Mouse (Mus musculus): ENCODE data around the gene Srsf10. TPM values are rescaled to one million over a fixed set of nuclear protein-coding genes. Genes with fewer than 3 reads are reported as not detected.

The Srsf10 gene
- polyA plus RNA-seq, 1 experiment from 2014 or later = 324 TPM

DNA sequence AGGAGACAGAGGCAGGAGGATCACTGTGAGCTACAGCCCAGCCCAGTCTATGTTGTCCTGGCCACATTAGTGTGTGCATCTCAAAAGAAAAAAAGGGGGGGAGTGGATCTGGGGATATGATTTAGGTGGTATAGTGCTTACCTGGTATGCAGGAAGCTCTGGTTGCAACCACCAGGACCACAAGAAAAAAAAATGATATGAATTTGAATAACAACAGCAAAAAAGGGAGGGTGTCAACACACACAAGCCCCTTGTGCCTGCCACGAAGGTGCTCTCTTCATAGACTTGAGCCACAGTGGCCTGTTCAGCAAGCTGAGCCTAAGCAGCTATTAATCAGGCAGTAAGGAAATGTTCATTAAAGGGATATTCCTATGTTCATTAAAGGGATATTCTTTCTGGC, 49.3 kb downstream of the Srsf10 start:
- Histone ChIP-seq H3K4me1 (no peaks in the 10 kb centered on the region), H3K27ac (no peak overlapping the region), H3K4me3 (no peak overlapping the region), H3K36me3 (no peaks in the 10 kb centered on the region), H3K9ac (no peak overlapping the region), H3K4me2 (no peak overlapping the region), H3K9me3 (no peaks in the 10 kb centered on the region), H3K27me3 (no peaks in the 10 kb centered on the region)
- 73% methylated on average over 1 of the region's 1 CpGs for WGBS
- ATAC-seq (ENCODE audit: insufficient number of reproducible peaks, insufficient read depth, low FRiP score, low TSS enrichment, low read depth) = no peak

DNA sequence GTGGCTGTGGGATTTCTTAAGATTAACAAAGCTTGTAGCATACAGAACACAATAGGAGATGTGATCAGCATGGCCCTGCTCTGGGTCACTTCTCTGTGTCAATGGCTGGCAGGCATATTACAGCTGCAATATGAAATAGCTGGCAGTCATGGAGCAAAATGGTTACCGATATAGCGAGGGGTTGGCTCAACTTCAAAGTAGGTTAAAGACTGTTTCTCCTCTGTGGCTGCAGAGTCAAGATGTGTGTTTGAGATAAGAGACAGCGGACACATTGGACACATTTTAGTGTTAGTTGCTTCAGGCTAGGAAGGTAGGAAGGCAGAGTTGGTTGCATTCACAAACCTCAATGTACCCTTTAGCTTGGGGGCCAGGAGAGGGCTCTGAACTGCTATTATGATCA, 51.1 kb downstream of the Srsf10 start:
- Histone ChIP-seq H3K36me3 (no peaks in the 10 kb centered on the region), H3K27ac (no peak overlapping the region), H3K9me3 (no peaks in the 10 kb centered on the region), H3K4me2 (no peak overlapping the region), H3K4me1 (no peaks in the 10 kb centered on the region), H3K9ac (no peak overlapping the region), H3K27me3 (no peaks in the 10 kb centered on the region), H3K4me3 (no peak overlapping the region)
- WGBS = 59% methylated on average over 3 of the region's 3 CpGs
- no peak for ATAC-seq (ENCODE audit: insufficient number of reproducible peaks, insufficient read depth, low FRiP score, low TSS enrichment, low read depth)

DNA sequence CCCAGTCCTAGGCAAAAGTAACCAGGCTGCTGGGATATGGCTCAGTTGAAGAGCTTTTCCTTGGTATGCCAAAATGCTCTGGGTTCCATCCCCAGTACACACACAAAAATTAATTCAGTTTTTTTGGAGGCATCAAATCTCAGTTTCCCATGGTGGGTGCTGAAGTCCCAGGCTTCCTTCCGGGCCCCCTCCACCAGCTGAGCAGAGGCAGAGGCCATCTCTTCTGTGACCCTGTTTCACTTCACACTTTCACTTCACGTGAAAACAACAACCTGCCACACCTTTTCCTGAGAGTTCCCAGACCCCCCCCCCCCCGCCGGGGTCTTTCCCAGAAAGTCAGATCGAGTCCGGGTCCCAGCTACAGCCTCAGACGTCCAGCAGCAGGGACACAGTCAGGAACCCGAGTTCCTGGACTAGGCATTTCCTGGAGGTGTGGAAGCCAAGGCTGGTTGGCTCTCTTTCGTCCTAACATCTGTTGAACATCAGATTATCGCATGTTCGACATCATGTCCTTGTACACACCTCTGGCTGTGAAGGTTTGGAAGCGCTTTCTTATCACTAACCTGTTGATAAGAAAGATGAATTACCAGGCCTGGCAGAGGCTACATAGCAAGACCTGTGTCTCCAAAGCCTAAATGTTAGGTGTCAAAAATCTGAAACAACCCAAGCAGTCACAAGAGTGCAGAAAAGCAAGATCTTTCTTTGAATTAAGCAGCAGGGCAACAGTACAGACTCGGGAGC, 53.9 kb downstream of the Srsf10 start:
- ATAC-seq (ENCODE audit: insufficient number of reproducible peaks, insufficient read depth, low FRiP score, low TSS enrichment, low read depth) = no peak
- WGBS = 69% methylated on average over 13 of the region's 13 CpGs
- H3K9ac ChIP-seq = no peak overlapping the region
- H3K27ac ChIP-seq = no peak overlapping the region
- H3K36me3 ChIP-seq = no peaks in the 10 kb centered on the region
- H3K4me1 ChIP-seq = no peaks in the 10 kb centered on the region
- H3K4me3 ChIP-seq = no peak overlapping the region
- no peak overlapping the region for H3K4me2 ChIP-seq
- no peaks in the 10 kb centered on the region for H3K27me3 ChIP-seq
- H3K9me3 ChIP-seq = no peaks in the 10 kb centered on the region

DNA sequence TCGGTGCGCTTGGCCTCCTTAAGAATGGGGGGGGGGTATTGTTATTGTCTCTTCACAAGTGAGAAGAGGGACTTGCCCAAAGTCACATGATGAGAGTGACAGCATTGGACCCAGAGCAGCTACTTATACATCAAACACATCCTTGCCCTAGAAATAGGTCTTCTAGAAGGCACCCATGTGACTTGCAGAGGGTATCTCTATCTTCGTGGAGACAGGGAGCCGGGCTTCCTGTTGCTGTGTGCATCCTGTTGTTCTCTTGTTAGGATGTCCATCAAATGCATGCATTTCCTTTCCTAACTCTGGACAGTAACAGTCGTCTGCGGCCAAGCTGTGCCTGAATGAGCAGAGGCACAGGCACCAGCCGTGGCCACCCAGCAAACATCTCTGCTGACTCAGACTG, 56.0 kb downstream of the Srsf10 start:
- Histone ChIP-seq H3K9ac (no peak overlapping the region), H3K4me3 (no peak overlapping the region), H3K9me3 (no peaks in the 10 kb centered on the region), H3K36me3 (no peaks in the 10 kb centered on the region), H3K4me2 (no peak overlapping the region), H3K27ac (no peak overlapping the region), H3K27me3 (no peaks in the 10 kb centered on the region), H3K4me1 (no peaks in the 10 kb centered on the region)
- 73% methylated on average over 7 of the region's 7 CpGs for WGBS
- no peak for ATAC-seq (ENCODE audit: insufficient number of reproducible peaks, insufficient read depth, low FRiP score, low TSS enrichment, low read depth)

DNA sequence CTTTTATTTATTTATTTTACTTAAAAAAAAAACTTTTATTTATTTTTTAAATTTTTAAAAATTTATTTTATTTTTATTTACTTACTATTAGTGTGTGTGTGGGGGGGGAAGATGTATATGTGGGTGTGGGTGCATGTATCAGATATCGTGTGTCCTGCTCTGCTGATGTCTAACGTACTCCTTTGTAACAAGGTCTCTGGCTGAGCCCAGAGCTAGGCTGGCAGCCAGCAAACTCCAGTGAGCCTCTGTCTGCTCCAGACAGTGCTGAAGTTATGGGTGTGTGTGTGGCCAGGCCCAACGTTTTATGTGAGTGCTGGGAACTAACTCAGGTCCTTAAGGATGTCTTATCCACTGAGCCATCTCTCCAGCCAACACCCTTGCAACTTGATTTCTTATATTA, 56.6 kb downstream of the Srsf10 start:
- H3K27me3 ChIP-seq = no peaks in the 10 kb centered on the region
- ATAC-seq (ENCODE audit: insufficient number of reproducible peaks, insufficient read depth, low FRiP score, low TSS enrichment, low read depth) = no peak
- no peaks in the 10 kb centered on the region for H3K4me1 ChIP-seq
- H3K4me3 ChIP-seq = no peak overlapping the region
- no peaks in the 10 kb centered on the region for H3K9me3 ChIP-seq
- WGBS = 46% methylated on average over 3 of the region's 3 CpGs
- H3K36me3 ChIP-seq = no peaks in the 10 kb centered on the region
- H3K27ac ChIP-seq = no peak overlapping the region
- H3K9ac ChIP-seq = no peak overlapping the region
- no peak overlapping the region for H3K4me2 ChIP-seq

DNA sequence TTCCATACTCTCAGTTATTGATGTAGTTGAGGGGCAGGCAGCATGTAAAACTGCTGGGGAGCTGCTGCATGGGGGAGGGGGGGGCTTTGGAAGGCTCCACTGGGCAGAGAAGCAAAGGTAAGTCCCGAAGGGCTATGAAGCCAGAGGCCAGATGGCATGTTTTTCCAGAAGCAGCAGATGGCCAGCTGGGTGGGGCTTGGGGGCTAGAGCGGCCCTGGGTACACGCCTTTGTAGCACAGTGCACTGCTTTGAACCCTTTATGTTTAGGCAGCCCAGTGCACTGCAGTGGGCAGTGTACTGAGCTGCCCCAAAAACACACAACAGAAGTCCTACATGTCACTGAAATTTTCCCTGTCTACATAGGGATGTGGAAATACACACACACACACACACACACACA, 57.3 kb downstream of the Srsf10 start:
- no peaks in the 10 kb centered on the region for H3K4me1 ChIP-seq
- WGBS = 42% methylated on average over 3 of the region's 3 CpGs
- H3K36me3 ChIP-seq = no peaks in the 10 kb centered on the region
- no peak overlapping the region for H3K27ac ChIP-seq
- H3K9ac ChIP-seq = no peak overlapping the region
- ATAC-seq (ENCODE audit: insufficient number of reproducible peaks, insufficient read depth, low FRiP score, low TSS enrichment, low read depth) = no peak
- H3K4me2 ChIP-seq = no peak overlapping the region
- no peaks in the 10 kb centered on the region for H3K9me3 ChIP-seq
- no peak overlapping the region for H3K4me3 ChIP-seq
- H3K27me3 ChIP-seq = no peaks in the 10 kb centered on the region

DNA sequence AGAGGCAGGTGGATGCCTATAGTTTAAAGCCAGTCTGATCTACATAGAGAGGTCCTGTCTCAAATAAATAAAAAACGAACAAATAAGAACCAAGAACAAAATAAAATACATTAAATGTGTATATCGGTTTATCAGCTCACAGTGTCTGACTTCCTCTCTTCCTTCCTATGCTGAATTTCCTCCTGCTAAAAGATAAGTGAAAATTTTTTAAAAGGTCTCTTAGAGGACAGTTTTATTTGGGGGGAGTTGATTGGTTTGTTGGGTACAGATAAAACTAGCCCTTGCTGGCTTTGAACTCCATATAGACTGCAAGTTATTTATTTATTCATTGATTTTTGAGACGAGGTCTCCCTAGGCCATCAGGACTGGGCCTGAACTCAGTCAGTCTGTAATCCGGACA, 57.9 kb downstream of the Srsf10 start:
- H3K36me3 ChIP-seq = no peaks in the 10 kb centered on the region
- H3K4me1 ChIP-seq = no peaks in the 10 kb centered on the region
- no peak overlapping the region for H3K4me2 ChIP-seq
- no peaks in the 10 kb centered on the region for H3K9me3 ChIP-seq
- WGBS = 69% methylated on average over 4 of the region's 4 CpGs
- no peaks in the 10 kb centered on the region for H3K27me3 ChIP-seq
- no peak overlapping the region for H3K9ac ChIP-seq
- H3K27ac ChIP-seq = no peak overlapping the region
- no peak overlapping the region for H3K4me3 ChIP-seq
- no peak for ATAC-seq (ENCODE audit: insufficient number of reproducible peaks, insufficient read depth, low FRiP score, low TSS enrichment, low read depth)

DNA sequence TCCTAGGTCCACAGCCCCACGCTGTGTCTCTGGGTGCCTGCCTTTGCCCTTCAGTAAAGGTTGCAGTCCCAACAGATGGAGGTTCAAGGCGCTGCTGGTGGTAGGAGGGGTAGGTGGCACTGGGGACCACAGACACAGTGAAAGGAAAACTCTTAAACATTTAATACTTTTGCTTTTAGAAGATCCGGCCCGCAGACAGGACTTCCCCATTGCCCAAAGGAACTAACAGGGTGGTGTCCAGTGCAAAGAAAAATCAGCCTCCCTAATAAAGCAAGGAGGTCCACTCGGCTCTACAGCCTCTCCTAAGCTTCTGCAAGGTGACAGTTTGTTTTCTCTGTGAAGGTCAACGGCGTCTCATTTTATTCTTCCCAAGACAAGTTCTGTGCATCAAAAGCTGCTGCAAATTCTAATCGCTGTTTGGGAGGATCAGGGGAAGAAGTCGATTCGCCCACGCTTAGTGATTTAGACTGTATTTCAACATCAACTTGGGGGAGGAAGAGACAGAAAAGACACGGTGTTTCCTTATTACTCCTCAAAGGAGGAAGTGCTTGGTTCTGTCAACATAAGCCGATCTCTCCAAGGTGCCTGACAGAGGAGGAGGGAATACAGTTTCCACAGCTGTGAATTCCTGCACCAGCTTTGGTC, 63.2 kb downstream of the Srsf10 start:
- no peak overlapping the region for H3K27ac ChIP-seq
- no peak for ATAC-seq (ENCODE audit: insufficient number of reproducible peaks, insufficient read depth, low FRiP score, low TSS enrichment, low read depth)
- no peaks in the 10 kb centered on the region for H3K9me3 ChIP-seq
- no peaks in the 10 kb centered on the region for H3K27me3 ChIP-seq
- no peak overlapping the region for H3K9ac ChIP-seq
- no peak overlapping the region for H3K4me2 ChIP-seq
- H3K4me3 ChIP-seq = no peak overlapping the region
- H3K4me1 ChIP-seq = peaks cover 10% of the 10 kb centered on the region
- H3K36me3 ChIP-seq = peaks cover 5% of the 10 kb centered on the region
- WGBS = 88% methylated on average over 13 of the region's 13 CpGs

DNA sequence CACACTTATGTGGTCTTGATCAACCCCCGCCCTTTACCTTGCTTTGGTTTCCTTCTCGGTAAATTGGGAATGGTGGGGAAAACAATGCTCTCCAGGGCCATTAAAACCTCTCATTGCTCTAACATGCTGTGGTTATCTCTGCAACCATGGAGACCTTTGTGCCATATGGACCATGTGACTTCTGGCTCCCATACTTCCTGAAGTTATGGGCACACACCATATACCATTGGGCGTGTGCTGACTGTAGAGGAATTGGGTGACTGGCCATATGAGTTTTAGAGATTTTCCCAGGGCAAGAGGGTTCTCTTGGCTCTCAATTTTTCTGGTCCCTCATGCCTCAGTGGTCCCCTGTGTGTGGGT, 63.7 kb downstream of the Srsf10 start:
- peaks cover 8% of the 10 kb centered on the region for H3K36me3 ChIP-seq
- H3K27me3 ChIP-seq = no peaks in the 10 kb centered on the region
- no peak overlapping the region for H3K9ac ChIP-seq
- H3K4me1 ChIP-seq = peaks cover 10% of the 10 kb centered on the region
- WGBS = 93% methylated on average over 3 of the region's 3 CpGs
- H3K4me3 ChIP-seq = no peak overlapping the region
- ATAC-seq (ENCODE audit: insufficient number of reproducible peaks, insufficient read depth, low FRiP score, low TSS enrichment, low read depth) = no peak
- H3K27ac ChIP-seq = no peak overlapping the region
- no peak overlapping the region for H3K4me2 ChIP-seq
- no peaks in the 10 kb centered on the region for H3K9me3 ChIP-seq

Other genes starting within 250 kb of the Srsf10 start
- gene Ifnlr1, start 169.5 kb upstream of the Srsf10 start, polyA plus RNA-seq (2015; fragmentation: Nextera tagmentation; extraction: Ambion mirVana) = 1.8 TPM in 2 replicates
- gene Il22ra1, start 127.6 kb upstream of the Srsf10 start, polyA plus RNA-seq (2015; fragmentation: Nextera tagmentation; extraction: Ambion mirVana) = 0.17 and 0.18 TPM in 2 replicates
- gene Myom3, start 96.0 kb upstream of the Srsf10 start, polyA plus RNA-seq (2015; fragmentation: Nextera tagmentation; extraction: Ambion mirVana) = 0.66 and 0.67 TPM in 2 replicates
- 183 and 196 TPM in 2 replicates for gene Pnrc2, start 18.1 kb downstream of the Srsf10 start, polyA plus RNA-seq (2015; fragmentation: Nextera tagmentation; extraction: Ambion mirVana)
- 0.51 and 0.55 TPM in 2 replicates for gene Cnr2, start 39.6 kb downstream of the Srsf10 start, polyA plus RNA-seq (2015; fragmentation: Nextera tagmentation; extraction: Ambion mirVana)
- 66.6 and 75.1 TPM in 2 replicates for gene Fuca1, start 65.0 kb downstream of the Srsf10 start, polyA plus RNA-seq (2015; fragmentation: Nextera tagmentation; extraction: Ambion mirVana)
- 80.3 and 82.0 TPM in 2 replicates for gene Hmgcl, start 90.7 kb downstream of the Srsf10 start, polyA plus RNA-seq (2015; fragmentation: Nextera tagmentation; extraction: Ambion mirVana)
- 34.6 and 38.5 TPM in 2 replicates for gene Gale, start 108.0 kb downstream of the Srsf10 start, polyA plus RNA-seq (2015; fragmentation: Nextera tagmentation; extraction: Ambion mirVana)
- gene Lypla2, start 116.9 kb downstream of the Srsf10 start, polyA plus RNA-seq (2015; fragmentation: Nextera tagmentation; extraction: Ambion mirVana) = 105 and 117 TPM in 2 replicates
- gene Pithd1, start 131.5 kb downstream of the Srsf10 start, polyA plus RNA-seq (2015; fragmentation: Nextera tagmentation; extraction: Ambion mirVana) = 59.5 and 59.9 TPM in 2 replicates
- 42.5 and 43.0 TPM in 2 replicates for gene Eloa, start 166.0 kb downstream of the Srsf10 start, polyA plus RNA-seq (2015; fragmentation: Nextera tagmentation; extraction: Ambion mirVana)
- 447 and 551 TPM in 2 replicates for gene Rpl11, start 197.7 kb downstream of the Srsf10 start, polyA plus RNA-seq (2015; fragmentation: Nextera tagmentation; extraction: Ambion mirVana)

Data from embryonic facial prominence, embryonic 13.5 days (tissue).